8 mouse cellular contexts compared by ENCODE assay signal in genomic region chr5:30104339-30104738, GRCm38 (mm10). TPM values are rescaled to one million over a fixed set of nuclear protein-coding genes. Genes with fewer than 3 reads are reported as not detected.
DNase-seq lines count a peak whose midpoint lies in the region; ATAC-seq lines count a peak whose summit lies in the region.

No protein-coding gene starts in this region.

- H3K27me3 ChIP-seq in heart, embryonic 10.5 days (ENCODE audit: insufficient read depth, poor library complexity, severe bottlenecking), result peaks cover 70% of the 10 kb centered on the region
- peaks cover 48% of the 10 kb centered on the region for H3K27me3 ChIP-seq in embryonic facial prominence, embryonic 14.5 days (replicated peaks; ENCODE audit: control insufficient read depth, insufficient read depth, low read length)
- H3K27me3 ChIP-seq in hindbrain, embryonic 15.5 days, result no peaks in the 10 kb centered on the region
- no peaks in the 10 kb centered on the region; the same call in 1 of the 2 replicates for H3K27me3 ChIP-seq in midbrain, embryonic 16.5 days (ENCODE audit: control insufficient read depth, insufficient read depth, low read depth, low read length)

- no peak overlapping the region for H3K27ac ChIP-seq in heart, embryonic 10.5 days
- H3K27ac ChIP-seq in embryonic facial prominence, embryonic 14.5 days (replicated peaks; ENCODE audit: low read depth, low read length), result no peak overlapping the region
- no peak overlapping the region for H3K27ac ChIP-seq in hindbrain, embryonic 15.5 days (replicated peaks)
- no peak overlapping the region for H3K27ac ChIP-seq in midbrain, embryonic 16.5 days (ENCODE audit: low read length)

- H3K9me3 ChIP-seq in heart, embryonic 10.5 days, result no peaks in the 10 kb centered on the region; the same call in none of the 2 replicates
- H3K9me3 ChIP-seq in embryonic facial prominence, embryonic 14.5 days (ENCODE audit: control insufficient read depth, low read length), result no peaks in the 10 kb centered on the region
- no peaks in the 10 kb centered on the region for H3K9me3 ChIP-seq in hindbrain, embryonic 15.5 days
- H3K9me3 ChIP-seq in midbrain, embryonic 16.5 days (replicated peaks; ENCODE audit: control insufficient read depth, low read length, poor library complexity, severe bottlenecking), result no peaks in the 10 kb centered on the region

- 0 out of 2 replicates have a peak, but pooled peaks have one; percentile 23 for ATAC-seq in embryonic facial prominence, embryonic 14.5 days (ENCODE audit: low read depth)
- ATAC-seq in hindbrain, embryonic 15.5 days (ENCODE audit: low FRiP score, low read depth), result no peak; the same call in 1 of the 2 replicates
- no peak for ATAC-seq in midbrain, embryonic 16.5 days
- no peak for ATAC-seq in erythroblast, adult 5-6 weeks (replicated peaks; ENCODE audit: low FRiP score, poor library complexity, severe bottlenecking)

- DNase-seq in heart, embryonic 10.5 days (ENCODE audit: low spot score), result peak; percentile 71
- DNase-seq in heart, postnatal 25 days (ENCODE audit: low spot score), result no peak
- DNase-seq in NIH3T3 (ENCODE audit: low read depth) (peak; percentile 85), liver (peak; percentile 53)
- DNase-seq in embryonic facial prominence, embryonic 14.5 days (ENCODE audit: low spot score), result peak; percentile 58

- peaks cover 30% of the 10 kb centered on the region for H3K4me1 ChIP-seq in heart, embryonic 10.5 days
- no peaks in the 10 kb centered on the region for H3K4me1 ChIP-seq in embryonic facial prominence, embryonic 14.5 days (ENCODE audit: control insufficient read depth, insufficient read depth, low read length)
- H3K4me1 ChIP-seq in hindbrain, embryonic 15.5 days (replicated peaks), result peaks cover 40% of the 10 kb centered on the region
- peaks cover 30% of the 10 kb centered on the region for H3K4me1 ChIP-seq in midbrain, embryonic 16.5 days (ENCODE audit: control insufficient read depth, insufficient read depth, low read length)

- no peaks in the 10 kb centered on the region for H3K36me3 ChIP-seq in heart, embryonic 10.5 days
- H3K36me3 ChIP-seq in embryonic facial prominence, embryonic 14.5 days (ENCODE audit: control insufficient read depth, insufficient read depth, low read length), result no peaks in the 10 kb centered on the region
- H3K36me3 ChIP-seq in hindbrain, embryonic 15.5 days, result no peaks in the 10 kb centered on the region
- no peaks in the 10 kb centered on the region for H3K36me3 ChIP-seq in midbrain, embryonic 16.5 days (ENCODE audit: control insufficient read depth, insufficient read depth, low read length)

- peak overlapping the region; percentile 93 for H3K4me2 ChIP-seq in embryonic facial prominence, embryonic 14.5 days (ENCODE audit: low read depth, low read length)
- peak overlapping the region; percentile 98 for H3K4me2 ChIP-seq in hindbrain, embryonic 15.5 days
- peak overlapping the region; percentile 99 for H3K4me2 ChIP-seq in midbrain, embryonic 16.5 days (ENCODE audit: low read length)

- WGBS in heart, embryonic 10.5 days, result 3% methylated on average over 12 of the region's 12 CpGs
- 1% methylated on average over 11 of the region's 12 CpGs for WGBS in embryonic facial prominence, embryonic 14.5 days
- WGBS in hindbrain, embryonic 15.5 days, result 1% methylated on average over 12 of the region's 12 CpGs
- 2% methylated on average over 12 of the region's 12 CpGs for WGBS in midbrain, embryonic 16.5 days

- no peak overlapping the region for H3K9ac ChIP-seq in embryonic facial prominence, embryonic 14.5 days (ENCODE audit: low read depth, low read length)
- no peak overlapping the region for H3K9ac ChIP-seq in hindbrain, embryonic 15.5 days
- H3K9ac ChIP-seq in midbrain, embryonic 16.5 days (ENCODE audit: low read depth, low read length), result peak overlapping the region; percentile 73; the same call in 1 of the 2 replicates

- intact Hi-C loops in heart, postnatal 25 days (cut with DNase I), result no loop called here

- peak overlapping the region; percentile 65 for H3K4me3 ChIP-seq in heart, embryonic 10.5 days
- peak overlapping the region; percentile 48 for H3K4me3 ChIP-seq in embryonic facial prominence, embryonic 14.5 days (ENCODE audit: low read depth, low read length)
- peak overlapping the region; percentile 65 for H3K4me3 ChIP-seq in hindbrain, embryonic 15.5 days
- peak overlapping the region; percentile 63 for H3K4me3 ChIP-seq in midbrain, embryonic 16.5 days (ENCODE audit: low read depth, low read length)

RNA-seq across cellular contexts. Expression of gene Garem2, which starts 0.6 kb away (rescaled TPM):
- polyA plus RNA-seq in heart, embryonic 10.5 days (2016; fragmentation: Nextera tagmentation; extraction: Ambion mirVana), result 0.27 and 0.39 TPM in 2 replicates
- under 1 TPM; 0.05 to 0.11 TPM for total RNA-seq in heart, postnatal 25 days (2021)
- 0.83 and 1.1 TPM in 2 replicates for polyA plus RNA-seq in embryonic facial prominence, embryonic 14.5 days (2014; fragmentation: Nextera tagmentation; extraction: Ambion mirVana)
- polyA plus RNA-seq in hindbrain, embryonic 15.5 days (2015; fragmentation: Nextera tagmentation; extraction: Ambion mirVana), result 11.5 and 13.7 TPM in 2 replicates
- polyA plus RNA-seq in midbrain, embryonic 16.5 days (2015; fragmentation: Nextera tagmentation; extraction: Ambion mirVana), result 6.9 and 8.1 TPM in 2 replicates
- not detected in 2 replicates for total RNA-seq in erythroblast, adult 5-6 weeks (2015; ENCODE audit: low replicate concordance)
- total RNA-seq in erythroblast, adult 5-6 weeks (2017; ENCODE audit: low replicate concordance), result not detected in 2 replicates

RNA-seq across cellular contexts. Expression of gene 3110082J24Rik, which starts 1.5 kb away (rescaled TPM):
- polyA plus RNA-seq in heart, embryonic 10.5 days (2016; fragmentation: Nextera tagmentation; extraction: Ambion mirVana), result 0.18 TPM in 1 of 2 replicates, not detected in the other
- total RNA-seq in heart, postnatal 25 days (2021), result not detected
- not detected in 2 replicates for polyA plus RNA-seq in embryonic facial prominence, embryonic 14.5 days (2014; fragmentation: Nextera tagmentation; extraction: Ambion mirVana)
- 3.2 and 5.3 TPM in 2 replicates for polyA plus RNA-seq in hindbrain, embryonic 15.5 days (2015; fragmentation: Nextera tagmentation; extraction: Ambion mirVana)
- 2.6 and 3.7 TPM in 2 replicates for polyA plus RNA-seq in midbrain, embryonic 16.5 days (2015; fragmentation: Nextera tagmentation; extraction: Ambion mirVana)
- total RNA-seq in erythroblast, adult 5-6 weeks (2015; ENCODE audit: low replicate concordance), result not detected in 2 replicates
- not detected in 2 replicates for total RNA-seq in erythroblast, adult 5-6 weeks (2017; ENCODE audit: low replicate concordance)

RNA-seq across cellular contexts. Expression of gene Tyms, which starts 30.9 kb away (rescaled TPM):
- 184 and 286 TPM in 2 replicates for polyA plus RNA-seq in heart, embryonic 10.5 days (2016; fragmentation: Nextera tagmentation; extraction: Ambion mirVana)
- 1 to 10 TPM; 2.4 to 5.2 TPM for total RNA-seq in heart, postnatal 25 days (2021)
- polyA plus RNA-seq in embryonic facial prominence, embryonic 14.5 days (2014; fragmentation: Nextera tagmentation; extraction: Ambion mirVana), result 198 and 220 TPM in 2 replicates
- polyA plus RNA-seq in hindbrain, embryonic 15.5 days (2015; fragmentation: Nextera tagmentation; extraction: Ambion mirVana), result 52.5 and 59.1 TPM in 2 replicates
- polyA plus RNA-seq in midbrain, embryonic 16.5 days (2015; fragmentation: Nextera tagmentation; extraction: Ambion mirVana), result 33.3 and 38.7 TPM in 2 replicates
- 46.7 and 65.4 TPM in 2 replicates for total RNA-seq in erythroblast, adult 5-6 weeks (2015; ENCODE audit: low replicate concordance)
- 46.1 and 47.5 TPM in 2 replicates for total RNA-seq in erythroblast, adult 5-6 weeks (2017; ENCODE audit: low replicate concordance)

RNA-seq across cellular contexts. Expression of gene Hadha, which starts 50.6 kb away (rescaled TPM):
- 136 and 210 TPM in 2 replicates for polyA plus RNA-seq in heart, embryonic 10.5 days (2016; fragmentation: Nextera tagmentation; extraction: Ambion mirVana)
- 1,000 to 10,000 TPM; 1,064 to 1,096 TPM for total RNA-seq in heart, postnatal 25 days (2021)
- 120 and 125 TPM in 2 replicates for polyA plus RNA-seq in embryonic facial prominence, embryonic 14.5 days (2014; fragmentation: Nextera tagmentation; extraction: Ambion mirVana)
- 68.9 and 75.8 TPM in 2 replicates for polyA plus RNA-seq in hindbrain, embryonic 15.5 days (2015; fragmentation: Nextera tagmentation; extraction: Ambion mirVana)
- 61.6 and 62.3 TPM in 2 replicates for polyA plus RNA-seq in midbrain, embryonic 16.5 days (2015; fragmentation: Nextera tagmentation; extraction: Ambion mirVana)
- 15.9 and 23.2 TPM in 2 replicates for total RNA-seq in erythroblast, adult 5-6 weeks (2015; ENCODE audit: low replicate concordance)
- 73.7 and 102 TPM in 2 replicates for total RNA-seq in erythroblast, adult 5-6 weeks (2017; ENCODE audit: low replicate concordance)

RNA-seq across cellular contexts. Expression of gene Hadhb, which starts 50.7 kb away (rescaled TPM):
- polyA plus RNA-seq in heart, embryonic 10.5 days (2016; fragmentation: Nextera tagmentation; extraction: Ambion mirVana), result 207 and 288 TPM in 2 replicates
- 1,000 to 10,000 TPM; 1,651 to 1,795 TPM for total RNA-seq in heart, postnatal 25 days (2021)
- polyA plus RNA-seq in embryonic facial prominence, embryonic 14.5 days (2014; fragmentation: Nextera tagmentation; extraction: Ambion mirVana), result 138 and 147 TPM in 2 replicates
- 56.5 and 63.8 TPM in 2 replicates for polyA plus RNA-seq in hindbrain, embryonic 15.5 days (2015; fragmentation: Nextera tagmentation; extraction: Ambion mirVana)
- 52.1 and 53.6 TPM in 2 replicates for polyA plus RNA-seq in midbrain, embryonic 16.5 days (2015; fragmentation: Nextera tagmentation; extraction: Ambion mirVana)
- 36.1 and 37.4 TPM in 2 replicates for total RNA-seq in erythroblast, adult 5-6 weeks (2015; ENCODE audit: low replicate concordance)
- total RNA-seq in erythroblast, adult 5-6 weeks (2017; ENCODE audit: low replicate concordance), result 30.8 and 35.7 TPM in 2 replicates
